Mouse (Mus musculus) hindbrain, embryonic 10.5 days (tissue): ENCODE data around the gene Ccdc30. TPM values are rescaled to one million over a fixed set of nuclear protein-coding genes. Genes with fewer than 3 reads are reported as not detected.

Experiments
- DNase-seq: peaks from one replicate; pipeline ENCODE4 v3.0.0-alpha.2; 2017; ENCODE audit warnings: low spot score
- H3K27ac ChIP-seq: fragments of 300-500 bp; sonication (generic); 2 replicates; pipeline ENCODE4 v1.5.1; 2016; ENCODE audit warnings: mild to moderate bottlenecking, moderate library complexity
- H3K27me3 ChIP-seq: fragments of 300-500 bp; sonication (generic); 2 replicates; pipeline ENCODE4 v1.6.1; 2016; ENCODE audit warnings: mild to moderate bottlenecking; ENCODE audit not compliant: poor library complexity, insufficient read depth, severe bottlenecking
- H3K36me3 ChIP-seq: fragments of 300-500 bp; sonication (generic); 2 replicates; pipeline ENCODE4 v1.6.1; 2016; ENCODE audit warnings: mild to moderate bottlenecking, moderate library complexity
- H3K4me1 ChIP-seq: fragments of 300-500 bp; sonication (generic); replicated peaks from 2 replicates; pipeline ENCODE4 v1.6.1; 2016; ENCODE audit warnings: mild to moderate bottlenecking
- H3K4me3 ChIP-seq: fragments of 300-500 bp; sonication (generic); 2 replicates; pipeline ENCODE4 v1.5.1; 2016; ENCODE audit warnings: mild to moderate bottlenecking, moderate library complexity
- H3K9me3 ChIP-seq: fragments of 300-500 bp; sonication (generic); 2 replicates; pipeline ENCODE4 v1.6.1; 2016; ENCODE audit warnings: mild to moderate bottlenecking, moderate library complexity
- WGBS: fragments of 180-500 bp; shearing (Covaris S2); methylation state at CpG from one replicate; pipeline ENCODE4 v1.1.7; 2016; 5-methylcytosine and 5-hydroxymethylcytosine counted together
- polyA plus RNA-seq: library from polyadenylated mRNA; unstranded; fragments of >200 nt; fragmentation: Nextera tagmentation; extraction: Ambion mirVana; gene quantifications from 2 replicates; pipeline ENCODE4 v1.2.1, GENCODE M21; 2016

Gene Ccdc30
- 6.6 and 11.0 TPM in 2 replicates for polyA plus RNA-seq

DNA sequence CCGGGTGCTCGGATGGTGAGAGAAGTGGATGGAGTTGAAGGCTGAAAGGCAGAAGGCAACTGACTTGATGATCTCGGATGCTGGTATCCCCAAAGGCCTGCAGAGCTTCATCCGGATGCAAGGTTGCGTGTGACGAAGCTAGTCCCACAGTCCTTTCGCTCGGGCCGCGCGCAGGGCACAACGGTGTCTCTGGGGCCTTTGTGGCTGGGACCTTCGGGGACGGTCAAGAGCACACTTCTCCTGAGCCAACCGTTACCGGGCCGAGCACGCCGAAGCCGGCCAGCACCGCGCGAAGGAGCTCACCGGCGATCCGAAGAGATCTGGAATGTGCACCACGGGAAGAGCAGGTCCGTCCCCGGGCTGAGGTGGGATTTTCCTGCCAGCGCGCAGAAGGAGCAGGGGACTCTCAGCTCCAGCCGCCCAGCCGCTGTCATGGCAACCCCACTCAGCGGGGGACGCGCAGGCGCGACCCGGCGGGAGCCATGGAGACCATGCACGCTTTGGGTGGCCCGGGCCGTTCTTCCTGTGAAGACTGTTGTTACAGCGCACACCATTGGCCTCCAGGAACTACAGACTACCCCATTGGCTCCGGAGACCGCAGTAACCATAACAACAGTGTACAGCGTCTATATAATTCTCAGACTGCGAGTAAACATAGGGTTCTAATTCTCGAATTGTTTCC is at the start of gene Ccdc30:
Gene Ccdc30, minus strand, starts transcription at position 450 of the 682 bp plus-strand sequence.
- H3K4me1 ChIP-seq = peaks cover 15% of the 10 kb centered on the region
- peak; percentile 99 for DNase-seq
- peak within 1 kb of the TSS; percentile 71 for H3K4me3 ChIP-seq
- under 1% methylated on average over 49 of the region's 49 CpGs for WGBS
- H3K27ac ChIP-seq = peak within 1 kb of the TSS; percentile 87
- H3K36me3 ChIP-seq = peaks cover 13% of the 10 kb centered on the region; the same call in 1 of the 2 replicates
- H3K27me3 ChIP-seq = peaks cover 7% of the 10 kb centered on the region
- no peaks in the 10 kb centered on the region for H3K9me3 ChIP-seq

DNA sequence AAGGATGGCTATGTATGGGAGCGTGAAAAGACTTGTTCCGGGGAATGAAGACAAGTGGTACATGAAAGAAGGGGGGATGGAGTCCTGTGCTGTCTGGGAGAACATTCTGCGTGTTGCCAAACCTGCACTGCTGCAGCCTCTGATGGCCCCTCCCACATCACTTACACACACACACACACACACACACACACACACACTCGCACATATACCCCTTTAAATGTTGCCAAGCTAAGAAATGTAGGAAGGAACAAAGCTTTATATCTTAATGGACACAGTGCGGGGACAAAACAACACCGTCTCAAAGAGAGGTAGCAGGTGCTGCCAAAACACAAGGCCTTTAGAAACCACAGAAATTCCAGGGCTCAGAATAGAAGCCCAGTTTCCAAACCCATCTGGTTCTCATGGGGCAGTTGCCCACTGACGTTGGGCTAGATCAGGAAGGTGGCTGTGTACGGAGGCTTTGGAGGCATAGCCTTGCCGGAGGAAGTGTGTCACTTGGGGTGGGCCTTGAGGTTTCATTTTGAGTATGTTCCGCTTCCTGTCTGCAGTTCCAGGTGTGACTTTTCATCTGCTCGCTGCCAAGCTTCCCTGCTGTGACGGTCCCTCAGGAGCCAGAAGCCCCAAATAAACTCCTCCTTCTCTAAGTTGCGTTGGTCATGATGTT is 48.6 kb upstream of the Ccdc30 start:
- no peak for DNase-seq
- no peak overlapping the region for H3K27ac ChIP-seq

DNA sequence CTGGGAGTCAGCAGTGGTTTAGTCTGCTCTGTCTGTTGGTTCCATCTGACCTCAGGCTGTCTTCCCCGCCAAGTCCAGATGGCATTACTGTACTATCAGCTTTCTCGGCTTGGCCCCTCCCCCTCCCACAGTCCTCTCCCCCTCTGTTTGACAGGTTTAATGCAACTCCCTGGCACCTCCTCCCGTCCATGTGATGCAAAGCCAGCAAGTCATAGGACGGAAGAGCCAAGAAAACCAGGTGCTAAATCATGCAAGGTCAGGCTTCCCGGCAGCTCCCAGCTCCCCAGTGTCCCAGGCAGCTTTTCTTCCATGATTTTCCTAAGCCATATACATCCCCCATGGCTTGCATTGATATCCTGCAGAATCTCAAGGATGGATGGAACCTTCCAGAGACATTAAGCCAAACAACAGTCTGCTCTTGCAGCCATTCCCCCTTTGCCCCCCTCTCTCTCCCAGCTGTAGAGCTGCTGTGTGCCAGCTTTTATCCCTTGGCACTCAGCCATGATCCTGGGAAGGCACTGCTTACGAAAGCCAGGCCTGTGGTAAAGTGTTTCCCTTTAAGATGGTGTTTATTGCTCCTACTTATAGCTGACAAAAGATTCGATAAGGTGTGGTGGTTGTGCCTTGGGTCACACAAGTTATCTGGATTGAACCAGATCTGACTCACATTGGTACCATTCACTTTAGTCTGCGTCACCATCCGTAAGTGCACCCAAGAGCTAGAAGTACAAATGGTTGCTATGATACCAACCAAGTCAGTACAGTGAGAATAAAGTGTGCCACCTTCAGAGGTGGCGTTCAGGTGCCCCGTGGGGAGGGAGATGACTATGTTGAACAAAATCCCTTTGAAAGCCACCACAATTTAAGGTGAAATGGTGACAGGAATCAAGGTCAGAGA is 47.8 kb upstream of the Ccdc30 start:
- peaks cover 15% of the 10 kb centered on the region; the same call in 1 of the 2 replicates for H3K4me1 ChIP-seq
- no peak overlapping the region for H3K4me3 ChIP-seq
- 72% methylated on average over 11 of the region's 11 CpGs for WGBS
- H3K36me3 ChIP-seq = no peaks in the 10 kb centered on the region
- H3K27me3 ChIP-seq = no peaks in the 10 kb centered on the region
- no peak overlapping the region for H3K27ac ChIP-seq
- no peaks in the 10 kb centered on the region for H3K9me3 ChIP-seq
- DNase-seq = peak; percentile 12

More for the DNA sequence above, 48.6 kb upstream of the Ccdc30 start:
- H3K9me3 ChIP-seq = no peaks in the 10 kb centered on the region
- 87% methylated on average over 13 of the region's 13 CpGs for WGBS
- H3K4me3 ChIP-seq = no peak overlapping the region
- H3K36me3 ChIP-seq = no peaks in the 10 kb centered on the region
- peaks cover 15% of the 10 kb centered on the region; the same call in 1 of the 2 replicates for H3K4me1 ChIP-seq
- no peaks in the 10 kb centered on the region for H3K27me3 ChIP-seq

DNA sequence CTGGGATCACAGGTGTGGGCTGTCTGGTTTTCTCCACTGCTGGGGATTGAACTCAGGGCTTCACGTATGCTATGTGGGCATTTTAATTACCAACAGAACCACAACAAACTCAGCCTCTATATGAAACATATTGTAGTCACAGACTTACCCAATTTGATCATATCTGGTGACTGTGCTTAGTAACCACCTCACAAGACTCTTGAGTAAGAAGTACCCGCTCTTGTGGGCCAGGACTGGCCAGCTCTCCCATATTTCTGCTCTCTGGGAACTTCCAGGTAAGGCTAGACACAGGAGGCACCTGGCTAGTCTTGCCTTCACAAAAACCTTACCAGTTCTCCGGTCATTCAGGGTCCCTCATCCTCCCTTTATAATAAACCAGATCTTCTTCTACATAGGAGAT is 47.1 kb upstream of the Ccdc30 start:
- no peak for DNase-seq
- no peaks in the 10 kb centered on the region for H3K36me3 ChIP-seq
- 91% methylated on average over 3 of the region's 3 CpGs for WGBS
- H3K9me3 ChIP-seq = no peaks in the 10 kb centered on the region
- peaks cover 15% of the 10 kb centered on the region; the same call in 1 of the 2 replicates for H3K4me1 ChIP-seq
- H3K4me3 ChIP-seq = no peak overlapping the region
- H3K27ac ChIP-seq = no peak overlapping the region
- H3K27me3 ChIP-seq = no peaks in the 10 kb centered on the region

DNA sequence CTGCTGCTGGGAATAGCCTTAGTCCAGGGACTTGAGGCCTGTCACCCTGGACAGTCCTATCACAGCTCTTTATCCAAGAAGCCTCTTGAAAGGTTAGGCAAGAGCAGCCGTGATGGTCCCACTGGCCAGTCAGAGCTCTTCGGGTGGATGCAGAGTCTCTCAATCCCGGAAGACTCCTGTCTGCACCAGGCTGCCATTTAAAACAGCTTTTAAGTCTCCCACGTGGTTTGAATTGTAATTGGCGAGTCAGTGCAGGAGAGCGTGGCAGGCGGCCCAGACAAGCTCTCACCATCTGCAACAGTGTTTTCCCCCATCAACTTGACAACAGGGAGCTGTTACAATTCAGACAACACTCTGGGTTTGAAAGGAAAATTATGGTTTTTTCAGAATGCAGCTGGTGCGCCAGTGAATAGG is 45.4 kb upstream of the Ccdc30 start:
- Histone ChIP-seq H3K4me1 (peaks cover 15% of the 10 kb centered on the region; the same call in 1 of the 2 replicates), H3K4me3 (no peak overlapping the region), H3K9me3 (no peaks in the 10 kb centered on the region), H3K27me3 (no peaks in the 10 kb centered on the region), H3K36me3 (no peaks in the 10 kb centered on the region), H3K27ac (no peak overlapping the region)
- peak; percentile 12 for DNase-seq
- 52% methylated on average over 8 of the region's 8 CpGs for WGBS

DNA sequence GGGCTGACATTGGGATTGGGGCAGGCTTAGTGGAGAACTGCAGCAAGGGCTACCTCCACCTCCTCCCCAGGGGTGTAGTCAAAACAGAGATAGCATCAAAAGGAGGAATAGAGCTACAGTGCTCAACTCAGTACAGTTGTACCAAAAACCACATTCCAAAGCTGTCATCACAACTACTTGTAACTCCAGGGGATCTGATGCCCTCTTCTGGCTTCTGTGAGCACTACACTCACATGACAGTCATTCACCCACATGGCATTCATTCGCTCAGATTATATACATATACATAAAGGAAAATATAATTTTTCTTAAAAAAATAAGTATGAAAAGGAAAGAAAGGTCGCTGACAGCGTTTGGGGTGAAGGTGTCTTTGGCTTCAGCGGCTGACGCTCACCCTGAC is 45.0 kb upstream of the Ccdc30 start:
- Histone ChIP-seq H3K27ac (no peak overlapping the region), H3K4me3 (no peak overlapping the region), H3K4me1 (peaks cover 15% of the 10 kb centered on the region; the same call in 1 of the 2 replicates), H3K9me3 (no peaks in the 10 kb centered on the region), H3K27me3 (no peaks in the 10 kb centered on the region), H3K36me3 (no peaks in the 10 kb centered on the region)
- peak; percentile 10 for DNase-seq
- WGBS = 62% methylated on average over 5 of the region's 5 CpGs

DNA sequence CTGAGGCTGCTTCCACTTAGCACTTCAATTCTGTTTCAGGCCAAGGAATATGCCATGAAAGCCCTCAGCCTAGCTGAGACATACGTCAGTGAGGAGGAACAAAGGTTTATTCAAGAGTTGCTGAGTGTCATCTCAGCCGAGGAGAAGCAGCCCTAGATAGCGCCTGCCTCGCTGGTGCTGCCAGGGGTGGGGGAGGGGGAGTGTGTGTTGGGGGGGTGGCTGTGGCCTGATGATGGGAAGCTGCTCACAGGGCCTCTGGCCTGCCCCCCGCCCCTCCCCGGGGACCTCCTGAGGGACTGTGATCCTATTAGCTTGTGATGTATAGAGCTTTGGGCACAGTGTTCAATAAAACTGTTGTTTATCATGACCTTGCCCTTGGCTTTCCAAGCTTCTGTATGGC is 38.2 kb upstream of the Ccdc30 start:
- H3K27me3 ChIP-seq = no peaks in the 10 kb centered on the region
- H3K27ac ChIP-seq = peak overlapping the region; percentile 69
- peak; percentile 38 for DNase-seq
- no peaks in the 10 kb centered on the region for H3K36me3 ChIP-seq
- no peaks in the 10 kb centered on the region for H3K9me3 ChIP-seq
- peaks cover 13% of the 10 kb centered on the region for H3K4me1 ChIP-seq
- no peak overlapping the region for H3K4me3 ChIP-seq
- 13% methylated on average over 6 of the region's 6 CpGs for WGBS

DNA sequence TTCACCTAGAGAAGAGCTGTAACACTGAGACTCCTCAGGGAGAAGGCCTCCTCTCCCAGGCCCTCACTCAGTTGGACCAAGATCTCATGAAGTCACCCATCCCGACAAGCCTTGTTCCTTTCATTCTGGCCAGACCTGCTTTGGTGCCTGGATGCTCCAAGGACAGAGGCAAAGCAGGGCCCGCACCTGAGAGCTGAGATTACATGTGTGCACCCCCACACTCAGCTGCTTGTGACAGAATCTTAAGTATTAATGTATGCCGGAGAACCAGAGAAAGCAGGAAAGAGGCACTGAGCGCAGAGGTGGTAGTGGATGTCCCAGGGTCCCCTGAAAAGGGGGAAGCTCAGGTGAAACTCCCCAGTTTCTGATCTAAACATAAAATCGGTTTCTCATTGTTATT is 37.8 kb upstream of the Ccdc30 start:
- no peaks in the 10 kb centered on the region for H3K9me3 ChIP-seq
- 68% methylated on average over 5 of the region's 5 CpGs for WGBS
- no peaks in the 10 kb centered on the region for H3K27me3 ChIP-seq
- no peak for DNase-seq
- no peak overlapping the region for H3K4me3 ChIP-seq
- peaks cover 13% of the 10 kb centered on the region for H3K4me1 ChIP-seq
- H3K27ac ChIP-seq = peak overlapping the region; percentile 69
- no peaks in the 10 kb centered on the region for H3K36me3 ChIP-seq

DNA sequence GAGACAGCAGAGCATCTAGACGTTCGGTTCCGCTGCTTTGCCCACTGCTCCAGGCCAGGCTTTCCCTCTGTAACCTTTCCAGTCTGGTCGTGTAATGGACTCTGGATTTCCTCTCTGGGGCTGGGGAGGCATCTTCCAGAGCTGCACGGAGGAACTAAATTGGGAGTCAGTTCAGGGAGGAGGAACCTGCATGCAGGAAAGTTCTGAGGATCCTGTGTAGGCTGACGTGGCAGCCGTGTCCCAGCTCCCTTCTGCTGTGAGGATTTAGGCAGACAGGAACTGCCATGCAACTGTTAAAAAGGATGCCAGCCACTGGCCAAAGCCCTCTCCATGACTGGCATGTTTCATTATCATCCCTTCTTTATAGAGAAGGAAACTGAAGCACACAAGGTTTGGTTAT is 35.1 kb upstream of the Ccdc30 start:
- WGBS = 76% methylated on average over 7 of the region's 7 CpGs
- no peak for DNase-seq
- Histone ChIP-seq H3K9me3 (no peaks in the 10 kb centered on the region), H3K4me1 (peaks cover 13% of the 10 kb centered on the region), H3K27me3 (no peaks in the 10 kb centered on the region), H3K4me3 (no peak overlapping the region), H3K27ac (no peak overlapping the region), H3K36me3 (no peaks in the 10 kb centered on the region)

DNA sequence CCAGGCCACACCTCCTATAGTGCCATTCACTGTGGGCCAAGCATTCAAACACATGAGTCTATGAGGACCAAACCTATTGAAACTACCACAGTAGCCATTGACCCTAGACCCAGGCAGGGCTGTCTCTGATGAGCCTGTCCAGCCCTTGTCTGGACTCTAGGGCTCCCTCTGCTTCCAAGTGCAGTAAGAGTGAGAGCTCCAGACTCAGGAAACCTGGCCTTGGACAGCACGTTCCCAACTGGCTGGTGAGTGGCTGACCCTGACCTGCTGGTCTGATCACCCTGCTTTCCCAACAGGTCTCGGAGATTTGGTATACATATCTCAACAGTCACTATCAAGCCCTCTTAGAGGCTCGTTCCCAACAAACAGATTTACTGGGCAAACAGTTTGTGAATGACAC is 32.5 kb upstream of the Ccdc30 start:
- H3K36me3 ChIP-seq = no peaks in the 10 kb centered on the region
- no peak overlapping the region for H3K4me3 ChIP-seq
- H3K27ac ChIP-seq = no peak overlapping the region
- no peaks in the 10 kb centered on the region for H3K9me3 ChIP-seq
- no peak for DNase-seq
- H3K27me3 ChIP-seq = no peaks in the 10 kb centered on the region
- H3K4me1 ChIP-seq = peaks cover 10% of the 10 kb centered on the region
- 89% methylated on average over 3 of the region's 3 CpGs for WGBS

DNA sequence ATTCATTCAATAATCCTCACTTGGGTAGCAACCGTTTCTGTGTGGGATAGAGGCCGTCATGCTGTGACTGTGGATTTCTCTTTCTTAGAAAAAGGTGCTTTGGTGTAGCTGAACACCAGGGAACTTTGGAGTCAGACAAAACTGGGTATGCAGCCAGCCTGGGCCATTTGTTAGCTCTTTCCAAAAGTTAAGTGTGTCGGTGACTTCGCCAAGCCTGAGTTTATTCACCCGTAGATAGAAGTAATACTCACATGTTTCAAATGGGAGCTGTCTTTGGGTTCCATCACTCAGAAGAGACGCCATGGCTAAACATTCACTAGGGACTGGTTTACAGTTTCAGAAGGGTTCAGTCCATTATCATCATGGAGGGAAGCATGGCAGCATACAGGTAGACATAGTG is 31.9 kb upstream of the Ccdc30 start:
- Histone ChIP-seq H3K9me3 (no peaks in the 10 kb centered on the region), H3K27ac (no peak overlapping the region), H3K4me1 (peaks cover 12% of the 10 kb centered on the region), H3K4me3 (no peak overlapping the region), H3K36me3 (no peaks in the 10 kb centered on the region), H3K27me3 (no peaks in the 10 kb centered on the region)
- DNase-seq = no peak
- 92% methylated on average over 6 of the region's 6 CpGs for WGBS

DNA sequence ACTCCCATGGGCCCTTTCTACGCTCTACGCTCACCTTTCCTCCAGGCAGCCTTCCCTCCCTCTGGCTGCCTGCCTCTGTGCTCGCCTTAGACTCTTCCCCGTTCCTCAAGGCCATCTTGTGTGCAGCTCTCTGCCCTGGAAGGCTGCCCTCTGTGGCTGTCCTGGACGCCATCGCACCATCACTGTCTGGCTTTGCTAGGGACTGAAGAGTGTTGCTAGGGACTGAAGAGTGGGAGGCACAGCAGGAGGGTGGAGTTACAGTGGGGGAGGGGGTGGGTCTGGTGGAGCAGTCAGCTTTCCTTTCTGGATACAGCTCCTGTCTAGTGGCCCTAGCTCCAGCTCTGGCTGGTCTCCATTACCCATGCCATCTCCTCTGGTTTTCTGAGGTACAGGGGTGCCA is 27.2 kb upstream of the Ccdc30 start:
- no peak for DNase-seq
- H3K4me3 ChIP-seq = no peak overlapping the region
- H3K36me3 ChIP-seq = no peaks in the 10 kb centered on the region
- H3K9me3 ChIP-seq = no peaks in the 10 kb centered on the region
- 42% methylated on average over 6 of the region's 6 CpGs for WGBS
- H3K4me1 ChIP-seq = peaks cover 13% of the 10 kb centered on the region
- H3K27ac ChIP-seq = peak overlapping the region; percentile 73
- H3K27me3 ChIP-seq = no peaks in the 10 kb centered on the region
